In the genomic region with DNA sequence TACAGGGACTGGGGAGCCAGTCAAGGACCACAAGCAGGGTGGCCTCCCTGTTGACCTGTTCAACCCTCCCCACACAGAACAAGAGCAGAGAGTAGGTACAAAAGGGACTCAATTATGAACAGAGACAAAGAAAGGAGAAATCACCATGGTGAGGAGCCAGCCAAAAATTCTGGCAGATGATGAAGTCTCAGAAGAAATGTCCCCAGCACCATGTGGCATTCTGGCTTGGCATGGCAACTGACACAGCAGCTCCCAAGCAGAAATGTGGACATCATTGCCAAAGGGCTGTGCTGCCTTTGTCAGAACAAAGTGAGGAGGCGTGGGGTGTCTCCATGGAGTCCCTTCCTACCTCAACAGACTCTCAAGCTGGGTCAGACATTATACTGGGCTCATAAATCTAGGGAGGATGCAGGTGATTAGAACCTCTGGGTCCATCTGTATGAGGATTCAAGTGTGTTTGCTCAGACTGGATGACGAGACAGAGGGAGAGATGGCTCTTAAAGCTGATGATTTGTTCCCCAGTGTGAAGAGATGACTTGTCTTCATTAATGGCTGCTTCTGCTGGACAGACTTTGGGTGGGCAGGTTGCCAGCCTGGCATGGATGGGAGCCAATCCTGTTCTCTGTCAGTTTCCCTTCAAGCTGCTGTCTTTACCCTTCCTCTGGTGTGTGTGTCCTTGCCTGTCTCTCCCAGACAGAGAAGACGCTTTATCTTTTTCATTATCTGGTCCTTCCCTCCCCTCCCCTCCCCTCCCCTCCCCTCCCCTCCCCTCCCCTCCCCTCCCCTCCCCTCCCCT, we compare ENCODE assay signal across 10 mouse cellular contexts.
DNase-seq lines count a peak whose midpoint lies in the region.
"Had no signal": no experiment of that assay in that cellular context is flagged by ENCODE, and none has a peak within 500 bp of the region (broad histone marks: within the 10 kb centered on the region; RNA-seq: fewer than 3 reads in every experiment).

No protein-coding gene starts in this region.

- intact Hi-C loops in left cerebral cortex, postnatal 4 days (cut with DNase I), result no loop called here

- peak; percentile 89 for DNase-seq in left cerebral cortex, postnatal 4 days
- DNase-seq in left cerebral cortex, adult 18-20 months (ENCODE audit: low spot score in 2 of 2), result no peak
- DNase-seq in cerebellum, adult 18-20 months, result peak; percentile 16 to 36
- peak; percentile 57 to 84 for DNase-seq in cerebellum, postnatal 4 days (ENCODE audit: low spot score in 2 of 2)
- DNase-seq in layer of hippocampus, postnatal 36 days, result peak; percentile 39 to 48
- no peak for DNase-seq in gastrocnemius, postnatal 25 days
- DNase-seq in kidney, postnatal 10 days, result no peak
- DNase-seq: kidney, postnatal 36 days; lung, postnatal 10 days; thymus, postnatal 14 days had no signal

Comparison
In these comparisons a context has a peak if more than half of its experiments do, and no peak if none do; other contexts are left out.
1. DNase-seq: peak in left cerebral cortex, postnatal 4 days (single experiment), cerebellum, adult 18-20 months (2 of 2), cerebellum, postnatal 4 days (2 of 2) and layer of hippocampus, postnatal 36 days (2 of 2); none in left cerebral cortex, adult 18-20 months (0 of 2), gastrocnemius, postnatal 25 days (single experiment) and kidney, postnatal 10 days (single experiment).